28 mouse cellular contexts compared by ENCODE assay signal in genomic region chr6:133102430-133102829, GRCm38 (mm10). TPM values are rescaled to one million over a fixed set of nuclear protein-coding genes. Genes with fewer than 3 reads are reported as not detected.
"Had no signal": no experiment of that assay in that cellular context is flagged by ENCODE, and none has a peak within 500 bp of the region (broad histone marks: within the 10 kb centered on the region; RNA-seq: fewer than 3 reads in every experiment).

No protein-coding gene starts in this region.

- H3K27me3 ChIP-seq: limb, embryonic 13.5 days; midbrain, embryonic 12.5 days; midbrain, embryonic 15.5 days; neural tube, embryonic 12.5 days; neural tube, embryonic 15.5 days had no signal

- DNase-seq: kidney, adult 8-10 months; layer of hippocampus, postnatal 36 days; liver; liver, postnatal 0 days; lung, embryonic 14.5 days; right cerebral cortex, adult 18-20 months; right cerebral cortex, postnatal 14 days; right cerebral cortex, postnatal 4 days; thymus, postnatal 25 days had no signal

- H3K4me2 ChIP-seq: limb, embryonic 13.5 days; lung, embryonic 14.5 days; midbrain, embryonic 12.5 days; midbrain, embryonic 15.5 days; neural tube, embryonic 12.5 days; neural tube, embryonic 15.5 days had no signal

- H3K36me3 ChIP-seq: limb, embryonic 10.5 days; limb, embryonic 13.5 days; midbrain, embryonic 12.5 days; midbrain, embryonic 15.5 days; neural tube, embryonic 12.5 days; neural tube, embryonic 15.5 days had no signal

- H3K4me3 ChIP-seq: left cerebral cortex, adult 2 months; limb, embryonic 10.5 days; limb, embryonic 13.5 days; midbrain, embryonic 12.5 days; midbrain, embryonic 15.5 days; neural tube, embryonic 12.5 days; neural tube, embryonic 15.5 days had no signal

- H3K4me1 ChIP-seq: limb, embryonic 10.5 days; limb, embryonic 13.5 days; neural tube, embryonic 12.5 days had no signal

- H3K9ac ChIP-seq: limb, embryonic 13.5 days; liver, embryonic 14.5 days; liver, postnatal 0 days; lung, embryonic 14.5 days; midbrain, embryonic 12.5 days; midbrain, embryonic 15.5 days; neural tube, embryonic 12.5 days; neural tube, embryonic 15.5 days had no signal

- H3K9me3 ChIP-seq: limb, embryonic 10.5 days; limb, embryonic 13.5 days; midbrain, embryonic 12.5 days; midbrain, embryonic 15.5 days; neural tube, embryonic 12.5 days; neural tube, embryonic 15.5 days had no signal

- H3K27ac ChIP-seq: kidney, postnatal 0 days; left cerebral cortex, adult 2 months; limb, embryonic 10.5 days; limb, embryonic 13.5 days; liver, embryonic 14.5 days; macrophage; midbrain, embryonic 12.5 days; midbrain, embryonic 15.5 days; neural tube, embryonic 12.5 days; neural tube, embryonic 15.5 days; stomach, postnatal 0 days had no signal

RNA-seq across cellular contexts. Expression of gene Tas2r140, which starts 46.8 kb away (rescaled TPM):
- total RNA-seq: layer of hippocampus, adult 8-10 months; layer of hippocampus, postnatal 10 days; layer of hippocampus, postnatal 36 days; left cerebral cortex, adult 2 months; left cerebral cortex, postnatal 14 days; megakaryocyte, adult 5-6 weeks had no signal
- polyA plus RNA-seq: intestine, postnatal 0 days; kidney, postnatal 0 days; limb, embryonic 10.5 days; limb, embryonic 13.5 days; liver, embryonic 14.5 days; liver, postnatal 0 days; lung, embryonic 14.5 days; lung, postnatal 0 days; macrophage; midbrain, embryonic 12.5 days; midbrain, embryonic 15.5 days; neural tube, embryonic 12.5 days; neural tube, embryonic 15.5 days; stomach, embryonic 14.5 days; stomach, postnatal 0 days; thymus, postnatal 0 days had no signal
